ENCODE assay signal across 8 mouse cellular contexts in the genomic region with DNA sequence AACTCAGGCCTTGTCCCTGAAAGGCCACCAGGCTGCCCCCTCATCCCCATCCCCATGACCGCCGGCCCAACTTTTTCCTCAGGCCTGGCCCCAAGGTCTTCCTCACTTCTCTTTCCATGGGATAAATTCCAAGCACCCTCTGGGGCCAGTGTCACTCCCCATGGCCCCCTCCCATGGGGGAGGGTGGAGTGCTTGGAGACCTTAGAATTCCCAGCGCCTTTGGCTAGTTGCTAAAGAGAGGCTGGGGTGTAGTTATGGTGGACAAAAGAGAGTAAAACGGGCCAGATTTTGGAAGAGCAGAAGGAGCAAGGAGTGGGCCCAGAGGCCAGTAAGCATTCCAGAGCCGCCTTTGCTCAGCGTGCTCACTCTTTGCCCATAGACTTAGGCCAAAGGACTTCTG. TPM values are rescaled to one million over a fixed set of nuclear protein-coding genes. Genes with fewer than 3 reads are reported as not detected.
DNase-seq lines count a peak whose midpoint lies in the region; ATAC-seq and TF ChIP-seq lines count a peak whose summit lies in the region.

A gene (minus strand): TSS at position 101 of the 400 bp plus-strand sequence.

- H3K27ac ChIP-seq in layer of hippocampus, adult 2 months, result peak within 1 kb of the TSS; percentile 93
- peak within 1 kb of the TSS; percentile 79 for H3K27ac ChIP-seq in bone marrow, adult 2 months (ENCODE audit: control insufficient read depth, insufficient read depth, low read depth, low read length, poor library complexity)
- H3K27ac ChIP-seq in heart, embryonic 10.5 days, result peak within 1 kb of the TSS; percentile 96

- no peak for ATAC-seq in monocyte, adult 5-6 weeks (replicated peaks; ENCODE audit: insufficient number of reproducible peaks, low FRiP score, low TSS enrichment, poor library complexity, severe bottlenecking)
- no peak for ATAC-seq in frontal cortex, adult (ENCODE audit: low TSS enrichment)

- WGBS in bone marrow, adult 2 months, result 64% methylated on average over 6 of the region's 6 CpGs
- WGBS in heart, embryonic 10.5 days, result 36% methylated on average over 6 of the region's 6 CpGs

- TF ChIP-seq POLR2A in bone marrow, adult 2 months (IDR thresholded peaks at IDR 0.05; ENCODE audit: borderline replicate concordance, control insufficient read depth, low read depth, low read length), result no peak

- H3K36me3 ChIP-seq in heart, embryonic 10.5 days, result peaks cover 12% of the 10 kb centered on the region; the same call in 1 of the 2 replicates

- H3K4me1 ChIP-seq in bone marrow, adult 2 months (ENCODE audit: control insufficient read depth, insufficient read depth, low read length), result no peaks in the 10 kb centered on the region; the same call in 1 of the 2 replicates
- peaks cover 40% of the 10 kb centered on the region for H3K4me1 ChIP-seq in heart, embryonic 10.5 days

- no peaks in the 10 kb centered on the region for H3K9me3 ChIP-seq in heart, embryonic 10.5 days

- no peak for DNase-seq in layer of hippocampus, adult 2 months (ENCODE audit: low spot score in 2 of 2)
- no peak for DNase-seq in layer of hippocampus, adult 11-12 months (ENCODE audit: low spot score)
- no peak for DNase-seq in heart, embryonic 10.5 days (ENCODE audit: low spot score)
- no peak for DNase-seq in layer of hippocampus, postnatal 36 days
- DNase-seq in embryo, embryonic 11 days, result no peak

- H3K4me3 ChIP-seq in layer of hippocampus, adult 2 months, result peak within 1 kb of the TSS; percentile 76
- peak within 1 kb of the TSS; percentile 63 for H3K4me3 ChIP-seq in bone marrow, adult 2 months (replicated peaks; ENCODE audit: control insufficient read depth, low read depth, low read length)
- H3K4me3 ChIP-seq in heart, embryonic 10.5 days, result peak within 1 kb of the TSS; percentile 80

- TF ChIP-seq CTCF in layer of hippocampus, adult 2 months (conservative IDR thresholded peaks at IDR 0.05), result no peak
- no peak for TF ChIP-seq CTCF in bone marrow, adult 2 months (IDR thresholded peaks at IDR 0.05; ENCODE audit: control insufficient read depth, insufficient read depth, low read length)

- no peaks in the 10 kb centered on the region; the same call in 1 of the 2 replicates for H3K27me3 ChIP-seq in heart, embryonic 10.5 days (ENCODE audit: insufficient read depth, poor library complexity, severe bottlenecking)

RNA-seq across cellular contexts. Expression of the gene that starts here (rescaled TPM):
- 100 to 1,000 TPM; 168 to 196 TPM for total RNA-seq in layer of hippocampus, adult 2 months (2021)
- polyA plus RNA-seq in bone marrow, adult 2 months (2011; ENCODE audit: insufficient read depth, insufficient read length, low replicate concordance, missing spikeins), result 6.5 and 37.6 TPM in 2 replicates
- polyA plus RNA-seq in heart, embryonic 10.5 days (2016; fragmentation: Nextera tagmentation; extraction: Ambion mirVana), result 37.4 and 39.2 TPM in 2 replicates
- total RNA-seq in layer of hippocampus, postnatal 36 days (2021), result 100 to 1,000 TPM; 187 to 191 TPM
- 19.4 to 46.1 TPM (median 27.0 TPM) in 3 replicates for total RNA-seq in monocyte, adult 5-6 weeks (2017)
